Mouse (Mus musculus): ENCODE results near the gene Dhrs7c. TPM values are rescaled to one million over a fixed set of nuclear protein-coding genes. Genes with fewer than 3 reads are reported as not detected.

Dhrs7c gene
- total and polyA plus RNA-seq, 3 experiments, result not detected

DNA sequence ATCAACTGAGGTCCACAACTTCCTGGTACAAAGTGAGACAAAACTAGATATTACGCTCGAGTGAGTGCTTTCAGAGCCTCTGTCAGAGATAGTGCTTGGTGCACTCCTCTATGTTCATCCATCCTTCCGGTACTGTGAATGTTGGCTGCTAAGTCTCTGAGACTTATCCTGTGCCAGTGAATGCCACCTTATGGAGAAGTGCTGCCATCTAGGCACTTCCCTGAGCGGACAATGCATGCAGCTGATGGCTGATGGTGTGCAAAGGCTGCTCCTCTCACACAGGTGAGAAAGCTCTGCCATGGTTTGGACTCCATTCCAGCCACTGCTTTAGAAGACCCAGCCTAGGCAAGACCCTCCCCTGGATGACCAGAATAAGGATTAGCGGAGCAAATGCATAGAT, 10.1 kb downstream of the Dhrs7c start:
- 0 out of 4 replicates have a peak, but pooled peaks of 1 of the 2 experiments have one; percentile 19 for TF ChIP-seq CTCF (conservative IDR thresholded peaks at IDR 0.05 in 1 of 2, IDR thresholded peaks at IDR 0.05 in 1 of 2; ENCODE audit: low read depth in 2 of 2, low read length in 2 of 2)
- no peak for TF ChIP-seq CHD1 (IDR thresholded peaks at IDR 0.05; ENCODE audit: low read depth, low read length)
- no peaks in the 10 kb centered on the region for H3K36me3 ChIP-seq (replicated peaks in 1 of 2; ENCODE audit: control insufficient read depth in 1 of 2, insufficient read depth in 1 of 2, low read length in 1 of 2)
- in situ Hi-C loops (cut with MboI; ENCODE audit: low pct_ligation_motif_present, low pct_unique_long_range_greater_than_20kb, low sequenced_read_pairs) (no loop called here), dilution Hi-C loops (cut with MboI; ENCODE audit: extremely low pct_ligation_motif_present, extremely low pct_unique_long_range_greater_than_20kb, low sequenced_read_pairs) (no loop called here)
- no peak for DNase-seq (ENCODE audit: extremely low read depth)
- H3K27ac ChIP-seq (ENCODE audit: insufficient read depth, low read depth), result no peak overlapping the region
- H3K4me2 ChIP-seq (ENCODE audit: insufficient read depth, low read depth, poor library complexity, severe bottlenecking), result no peak overlapping the region
- H3K79me2 ChIP-seq (replicated peaks; ENCODE audit: control insufficient read depth, extremely low read depth, insufficient read depth, poor library complexity, severe bottlenecking), result no peaks in the 10 kb centered on the region
- peaks cover 2% of the 10 kb centered on the region for H3K9me3 ChIP-seq (replicated peaks; ENCODE audit: low read length)
- peaks cover 19% of the 10 kb centered on the region for H3K27me3 ChIP-seq (replicated peaks)
- H3K4me1 ChIP-seq (ENCODE audit: control insufficient read depth in 1 of 2, insufficient read depth in 2 of 2), result peaks cover 0 to 3% of the 10 kb centered on the region in 2 experiments; a peak in 2 of 4 replicates
- H3K4me3 ChIP-seq (replicated peaks in 1 of 3; ENCODE audit: low read depth in 2 of 3, low read length in 2 of 3, poor library complexity in 1 of 3), result no peak overlapping the region
- no peak overlapping the region for H3K9ac ChIP-seq (ENCODE audit: insufficient read depth, low read depth)

DNA sequence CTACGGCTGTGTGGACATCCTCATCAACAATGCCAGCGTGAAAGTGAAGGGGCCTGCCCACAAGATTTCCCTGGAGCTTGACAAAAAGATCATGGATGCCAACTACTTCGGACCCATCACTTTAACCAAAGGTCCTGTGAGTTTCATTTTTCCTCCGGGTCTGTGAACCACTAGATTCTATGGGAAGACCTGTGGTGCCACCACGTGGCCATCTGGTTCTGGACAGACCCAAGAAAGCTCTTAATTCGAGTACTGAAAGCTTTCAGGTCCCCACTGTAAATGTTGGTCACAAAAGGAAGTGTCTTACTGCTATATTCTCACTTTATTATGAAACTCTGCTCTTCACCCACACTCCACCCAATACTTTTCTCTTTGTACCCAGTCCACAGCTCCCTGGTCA, 13.5 kb downstream of the Dhrs7c start:
- TF ChIP-seq RCOR1 (conservative IDR thresholded peaks at IDR 0.05; ENCODE audit: low read depth, low read length) (no peak), POLR2AphosphoS2 (IDR thresholded peaks at IDR 0.05; ENCODE audit: low read depth, low read length) (no peak), KAT2A (IDR thresholded peaks at IDR 0.05; ENCODE audit: insufficient replicate concordance, low read length) (no peak), RAD21 (IDR thresholded peaks at IDR 0.05; ENCODE audit: low read depth, low read length) (peak; percentile 88), SMC3 (IDR thresholded peaks at IDR 0.05; ENCODE audit: low read depth, low read length) (peak; percentile 58), IRF4 (IDR thresholded peaks at IDR 0.05; ENCODE audit: low read depth, low read length) (no peak), EP300 (IDR thresholded peaks at IDR 0.05; ENCODE audit: low read length) (no peak), MAX (IDR thresholded peaks at IDR 0.05; ENCODE audit: low read length) (peak; percentile 73), CTCF (conservative IDR thresholded peaks at IDR 0.05 in 1 of 2, IDR thresholded peaks at IDR 0.05 in 1 of 2; ENCODE audit: low read depth in 2 of 2, low read length in 2 of 2) (peak in 1 of 2 experiments; percentile 84; a peak in 2 of 4 replicates), MAFK (IDR thresholded peaks at IDR 0.05; ENCODE audit: insufficient replicate concordance, low read length) (no peak), NRF1 (IDR thresholded peaks at IDR 0.05; ENCODE audit: low read depth, low read length) (no peak), JUN (IDR thresholded peaks at IDR 0.05; ENCODE audit: insufficient read depth, low read depth, low read length) (no peak), POLR2A (IDR thresholded peaks at IDR 0.05; ENCODE audit: low read depth, low read length) (no peak), E2F4 (IDR thresholded peaks at IDR 0.05; ENCODE audit: insufficient replicate concordance, low read depth, low read length) (no peak), ZKSCAN1 (IDR thresholded peaks at IDR 0.05; ENCODE audit: borderline replicate concordance, low read depth, low read length) (no peak), UBTF (IDR thresholded peaks at IDR 0.05; ENCODE audit: low read depth, low read length) (no peak), MYC (IDR thresholded peaks at IDR 0.05; ENCODE audit: low read depth, low read length) (peak; percentile 24; the same call in 1 of the 2 replicates), JUND (conservative IDR thresholded peaks at IDR 0.05; ENCODE audit: low read depth, low read length) (no peak), TBP (conservative IDR thresholded peaks at IDR 0.05; ENCODE audit: low read depth, low read length) (no peak), CHD2 (IDR thresholded peaks at IDR 0.05; ENCODE audit: low read length) (no peak), HCFC1 (IDR thresholded peaks at IDR 0.05; ENCODE audit: low read depth, low read length) (no peak), ZNF384 (IDR thresholded peaks at IDR 0.05; ENCODE audit: low read depth, low read length) (no peak), MXI1 (IDR thresholded peaks at IDR 0.05; ENCODE audit: low read depth, low read length) (no peak), ZC3H11A (IDR thresholded peaks at IDR 0.05; ENCODE audit: low read depth, low read length) (no peak), CHD1 (IDR thresholded peaks at IDR 0.05; ENCODE audit: low read depth, low read length) (no peak), USF2 (conservative IDR thresholded peaks at IDR 0.05; ENCODE audit: low read depth, low read length) (no peak), NELFE (IDR thresholded peaks at IDR 0.05; ENCODE audit: low read depth, low read length) (no peak), GABPA (IDR thresholded peaks at IDR 0.05; ENCODE audit: insufficient replicate concordance, low read depth, low read length) (no peak), ETS1 (conservative IDR thresholded peaks at IDR 0.05; ENCODE audit: low read depth, low read length) (no peak)
- no peaks in the 10 kb centered on the region for H3K79me2 ChIP-seq (replicated peaks; ENCODE audit: control insufficient read depth, extremely low read depth, insufficient read depth, poor library complexity, severe bottlenecking)
- H3K36me3 ChIP-seq (replicated peaks in 1 of 2; ENCODE audit: control insufficient read depth in 1 of 2, insufficient read depth in 1 of 2, low read length in 1 of 2), result no peaks in the 10 kb centered on the region
- peak overlapping the region; percentile 68 for H3K4me2 ChIP-seq (ENCODE audit: insufficient read depth, low read depth, poor library complexity, severe bottlenecking)
- DNase-seq (ENCODE audit: extremely low read depth), result peak; percentile 40
- peaks cover 17% of the 10 kb centered on the region for H3K27me3 ChIP-seq (replicated peaks)
- in situ Hi-C loops (cut with MboI; ENCODE audit: low pct_ligation_motif_present, low pct_unique_long_range_greater_than_20kb, low sequenced_read_pairs), result no loop called here
- peaks cover 0 to 3% of the 10 kb centered on the region in 2 experiments; a peak in 2 of 4 replicates for H3K4me1 ChIP-seq (ENCODE audit: control insufficient read depth in 1 of 2, insufficient read depth in 2 of 2)
- H3K4me3 ChIP-seq (replicated peaks in 1 of 3; ENCODE audit: low read depth in 2 of 3, low read length in 2 of 3, poor library complexity in 1 of 3), result peak overlapping the region in 1 of 3 experiments; percentile 2
- dilution Hi-C loops (cut with MboI; ENCODE audit: extremely low pct_ligation_motif_present, extremely low pct_unique_long_range_greater_than_20kb, low sequenced_read_pairs), result no loop called here
- H3K9ac ChIP-seq (ENCODE audit: insufficient read depth, low read depth), result no peak overlapping the region
- H3K27ac ChIP-seq (ENCODE audit: insufficient read depth, low read depth), result no peak overlapping the region
- H3K9me3 ChIP-seq (replicated peaks; ENCODE audit: low read length), result no peaks in the 10 kb centered on the region
